Mouse (Mus musculus) lung, embryonic 14.5 days (tissue): ENCODE measurements around the gene Etnk2. TPM values are rescaled to one million over a fixed set of nuclear protein-coding genes. Genes with fewer than 3 reads are reported as not detected.

Experiments
- ATAC-seq: fragments of 200-750 bp; cut with Nextera tagmentation; 2 replicates; pipeline ENCODE4 v1.8.0; 2017; ENCODE audit warnings: mild to moderate bottlenecking, moderate TSS enrichment, moderate library complexity; ENCODE audit not compliant: insufficient read depth
- DNase-seq: peaks from one replicate; pipeline ENCODE4 v3.0.0-alpha.2; 2015
- H3K27ac ChIP-seq: fragments of 300-500 bp; sonication (generic); 2 replicates; pipeline ENCODE4 v1.5.1; 2014; ENCODE audit warnings: low read depth, mild to moderate bottlenecking, moderate library complexity
- H3K27me3 ChIP-seq: fragments of 300-500 bp; sonication (generic); 2 replicates; pipeline ENCODE4 v1.6.1; 2014; ENCODE audit warnings: low read length, control low read depth; ENCODE audit not compliant: insufficient read depth
- H3K36me3 ChIP-seq: fragments of 300-500 bp; sonication (generic); 2 replicates; pipeline ENCODE4 v1.6.1; 2014; ENCODE audit warnings: control low read depth; ENCODE audit not compliant: insufficient read depth
- H3K4me1 ChIP-seq: fragments of 300-500 bp; sonication (generic); 2 replicates; pipeline ENCODE4 v1.6.1; 2014; ENCODE audit warnings: antibody characterized with exemption, control low read depth; ENCODE audit not compliant: insufficient read depth
- H3K4me2 ChIP-seq: fragments of 300-500 bp; sonication (generic); 2 replicates; pipeline ENCODE4 v1.6.1; 2014; ENCODE audit warnings: mild to moderate bottlenecking
- H3K4me3 ChIP-seq: fragments of 300-500 bp; sonication (generic); 2 replicates; pipeline ENCODE4 v1.5.1; 2014; ENCODE audit warnings: low read depth, low read length
- H3K9ac ChIP-seq: fragments of 300-500 bp; sonication (generic); 2 replicates; pipeline ENCODE4 v1.6.1; 2014
- H3K9me3 ChIP-seq: fragments of 300-500 bp; sonication (generic); 2 replicates; pipeline ENCODE4 v1.6.1; 2016; ENCODE audit warnings: low read depth, low read length, control low read depth
- CTCF ChIP-seq: IDR thresholded peaks from 2 replicates; pipeline ENCODE4 v1.5.1; 2016; ENCODE audit warnings: antibody characterized with exemption, low read depth
- whole genome bisulfite sequencing: fragments of 180-500 bp; shearing (Covaris S2); extraction: QIAGEN DNeasy Blood & Tissue Kit; methylation state at CpG from one replicate; pipeline ENCODE4 v1.1.7; 2014; 5-methylcytosine and 5-hydroxymethylcytosine counted together
- polyA plus RNA-seq: library from polyadenylated mRNA; unstranded; fragments of >200 nt; fragmentation: Nextera tagmentation; extraction: Ambion mirVana; gene quantifications from 2 replicates; pipeline ENCODE4 v1.2.1, GENCODE M21; 2014

The Etnk2 gene
- polyA plus RNA-seq, 1 experiment from 2014 or later: 3.7 TPM

DNA sequence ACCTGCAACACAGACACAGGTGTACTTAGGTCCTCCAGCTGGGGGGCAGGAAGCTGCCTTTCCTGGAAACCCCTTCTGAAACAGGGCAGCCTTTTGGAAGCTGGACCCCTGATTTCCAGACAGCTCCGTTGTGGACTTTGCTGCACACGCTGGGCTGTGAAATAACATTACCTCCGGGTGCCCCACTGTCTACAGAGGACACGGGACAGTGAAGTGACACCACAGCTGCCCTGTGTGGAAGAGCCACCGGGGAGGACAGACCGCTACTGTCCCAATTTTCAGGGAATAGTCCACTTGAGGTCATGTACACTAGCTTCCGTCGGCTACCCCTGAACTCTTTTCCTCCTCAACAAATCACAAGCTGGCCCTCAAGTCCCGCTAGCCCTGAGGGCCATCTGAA lies 44.9 kb downstream of the Etnk2 start:
- Histone ChIP-seq H3K4me3 (no peak overlapping the region), H3K4me2 (no peak overlapping the region), H3K27me3 (no peaks in the 10 kb centered on the region), H3K27ac (no peak overlapping the region), H3K9me3 (no peaks in the 10 kb centered on the region), H3K36me3 (no peaks in the 10 kb centered on the region), H3K4me1 (0 out of 2 replicates have a peak, but pooled peaks cover 4% of the 10 kb centered on the region), H3K9ac (no peak overlapping the region)
- ATAC-seq (no peak), DNase-seq (no peak)
- WGBS: 45% methylated on average over 9 of the region's 9 CpGs
- TF ChIP-seq CTCF: no peak

DNA sequence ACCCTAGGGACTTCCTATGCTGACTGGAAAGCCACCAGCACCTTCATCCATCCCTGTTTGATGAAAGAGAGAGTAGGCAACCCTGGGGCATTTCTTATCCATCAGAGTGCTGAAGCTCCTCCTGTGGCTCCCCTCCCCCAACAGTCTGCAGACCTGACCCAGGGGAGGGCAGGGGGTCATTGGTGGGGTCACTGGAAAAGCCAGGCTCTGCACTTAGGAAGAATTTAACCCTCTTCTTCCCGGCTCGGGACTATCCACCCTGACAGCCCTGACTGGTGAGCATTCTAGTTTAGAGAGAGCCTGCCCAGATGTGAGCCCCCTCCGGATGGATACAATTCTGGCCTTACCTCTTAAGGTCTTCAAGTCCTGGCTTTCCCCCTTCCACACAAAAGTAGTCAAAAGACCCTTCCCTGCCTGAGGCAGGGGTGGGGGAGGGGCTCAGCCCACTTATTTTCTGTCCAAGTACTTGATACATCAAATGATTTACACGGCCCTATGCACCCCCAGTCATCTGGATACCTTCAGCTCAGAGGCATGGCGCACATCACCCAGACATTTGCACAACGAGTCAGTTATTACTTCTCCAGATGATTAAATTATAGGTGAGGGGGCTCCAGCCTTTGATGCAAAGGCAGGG lies 45.6 kb downstream of the Etnk2 start:
- DNase-seq (no peak), ATAC-seq (no peak)
- Histone ChIP-seq H3K27me3 (no peaks in the 10 kb centered on the region), H3K4me1 (0 out of 2 replicates have a peak, but pooled peaks cover 4% of the 10 kb centered on the region), H3K27ac (no peak overlapping the region), H3K9ac (no peak overlapping the region), H3K4me2 (no peak overlapping the region), H3K36me3 (no peaks in the 10 kb centered on the region), H3K4me3 (no peak overlapping the region), H3K9me3 (no peaks in the 10 kb centered on the region)
- no peak for TF ChIP-seq CTCF
- 27% methylated on average over 6 of the region's 6 CpGs for WGBS

DNA sequence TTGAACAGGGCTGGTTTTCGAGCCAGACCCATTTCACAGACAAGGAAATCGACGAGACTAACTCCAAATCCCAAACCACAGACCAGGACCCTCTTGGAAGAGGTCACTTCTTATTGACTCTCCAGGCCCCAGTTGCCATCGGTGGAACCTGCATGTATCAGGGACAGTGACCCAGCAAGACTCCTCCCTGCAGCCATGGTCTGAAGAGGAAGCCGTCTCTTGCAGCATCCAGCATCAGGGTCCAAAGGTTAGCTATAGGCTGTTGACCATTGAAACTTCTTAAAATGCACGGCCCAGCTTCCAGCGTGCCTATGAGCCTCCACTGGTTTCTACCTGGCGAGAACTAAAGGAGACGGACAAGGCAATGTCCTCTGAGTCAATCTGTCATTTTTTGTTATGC lies 46.4 kb downstream of the Etnk2 start:
- no peaks in the 10 kb centered on the region for H3K27me3 ChIP-seq
- H3K9me3 ChIP-seq: no peaks in the 10 kb centered on the region
- H3K4me1 ChIP-seq: 0 out of 2 replicates have a peak, but pooled peaks cover 4% of the 10 kb centered on the region
- ATAC-seq: no peak
- no peak overlapping the region for H3K27ac ChIP-seq
- no peak overlapping the region for H3K4me3 ChIP-seq
- DNase-seq: no peak
- no peak overlapping the region for H3K9ac ChIP-seq
- H3K4me2 ChIP-seq: no peak overlapping the region
- 71% methylated on average over 9 of the region's 9 CpGs for WGBS
- no peaks in the 10 kb centered on the region for H3K36me3 ChIP-seq
- TF ChIP-seq CTCF: no peak

GRCm38 (mm10) chr1:133411506-133412147 lies 48.3 kb downstream of the Etnk2 start:
- no peak for ATAC-seq
- Histone ChIP-seq H3K36me3 (no peaks in the 10 kb centered on the region), H3K4me3 (no peak overlapping the region), H3K9ac (no peak overlapping the region), H3K4me1 (0 out of 2 replicates have a peak, but pooled peaks cover 4% of the 10 kb centered on the region), H3K27ac (no peak overlapping the region), H3K27me3 (no peaks in the 10 kb centered on the region), H3K4me2 (no peak overlapping the region), H3K9me3 (no peaks in the 10 kb centered on the region)
- 74% methylated on average over 8 of the region's 8 CpGs for WGBS
- no peak for TF ChIP-seq CTCF
- no peak for DNase-seq

DNA sequence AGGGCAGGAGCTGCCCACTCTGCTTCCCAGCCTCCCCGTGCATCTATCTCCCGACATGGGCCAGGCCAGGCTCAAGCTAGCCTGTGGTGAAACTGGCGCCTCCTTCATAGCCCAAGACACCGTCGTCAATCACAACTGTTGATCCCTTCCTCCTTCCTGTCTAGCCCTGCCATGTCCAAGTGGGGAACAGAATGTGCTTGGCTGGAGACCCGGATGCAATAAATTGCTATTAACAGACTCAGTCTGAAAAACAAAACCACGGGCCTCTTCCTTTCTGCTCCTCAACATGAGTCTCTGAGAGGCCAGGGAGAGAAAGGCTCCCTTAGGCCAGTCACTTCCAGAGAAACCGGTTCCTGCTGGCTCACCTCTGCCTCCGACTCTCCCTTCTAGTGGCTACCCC lies 49.6 kb downstream of the Etnk2 start:
- Histone ChIP-seq H3K4me1 (0 out of 2 replicates have a peak, but pooled peaks cover 9% of the 10 kb centered on the region), H3K36me3 (no peaks in the 10 kb centered on the region), H3K4me3 (no peak overlapping the region), H3K27me3 (no peaks in the 10 kb centered on the region), H3K4me2 (no peak overlapping the region), H3K9ac (no peak overlapping the region), H3K9me3 (no peaks in the 10 kb centered on the region), H3K27ac (0 out of 2 replicates have a peak overlapping the region, but pooled peaks have one; percentile 9)
- peak; percentile 59 for DNase-seq
- no peak for TF ChIP-seq CTCF
- ATAC-seq: no peak
- 42% methylated on average over 9 of the region's 9 CpGs for WGBS

- DNase-seq: peak; percentile 10
- no peaks in the 10 kb centered on the region for H3K27me3 ChIP-seq
- no peak for ATAC-seq
- H3K36me3 ChIP-seq: no peaks in the 10 kb centered on the region
- no peak overlapping the region for H3K27ac ChIP-seq
- no peaks in the 10 kb centered on the region for H3K9me3 ChIP-seq
- 45% methylated on average over 7 of the region's 7 CpGs for WGBS
- no peak overlapping the region for H3K9ac ChIP-seq
- no peak overlapping the region for H3K4me3 ChIP-seq
- peaks cover 17% of the 10 kb centered on the region for H3K4me1 ChIP-seq
- H3K4me2 ChIP-seq: 0 out of 2 replicates have a peak overlapping the region, but pooled peaks have one; percentile 13
- TF ChIP-seq CTCF: no peak
Observed at GRCm38 (mm10) chr1:133415086-133415485, 51.7 kb downstream of the Etnk2 start.

DNA sequence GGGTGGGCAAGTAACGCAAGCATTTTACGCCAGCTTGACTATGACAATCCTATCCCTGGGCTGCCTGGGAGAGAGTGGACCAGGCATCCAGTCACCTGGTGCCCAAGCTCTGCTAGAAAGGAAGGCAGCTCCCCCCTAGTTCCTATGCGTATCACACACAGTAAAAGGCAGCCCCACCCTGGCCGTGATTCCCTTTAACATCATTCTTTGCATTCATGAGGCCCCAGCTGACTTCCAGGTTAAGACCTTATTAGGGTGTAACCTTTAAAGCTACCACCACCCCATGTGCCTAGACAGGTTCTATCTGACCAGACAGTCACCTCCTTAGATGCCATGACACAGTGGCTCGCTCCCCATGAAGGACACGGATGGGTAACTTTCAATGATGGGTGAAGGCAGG lies 52.1 kb downstream of the Etnk2 start:
- 61% methylated on average over 6 of the region's 6 CpGs for WGBS
- H3K4me1 ChIP-seq: peaks cover 17% of the 10 kb centered on the region
- no peak for DNase-seq
- no peaks in the 10 kb centered on the region for H3K9me3 ChIP-seq
- H3K4me3 ChIP-seq: no peak overlapping the region
- no peaks in the 10 kb centered on the region for H3K36me3 ChIP-seq
- H3K27me3 ChIP-seq: no peaks in the 10 kb centered on the region
- no peak overlapping the region for H3K9ac ChIP-seq
- ATAC-seq: no peak
- H3K4me2 ChIP-seq: 0 out of 2 replicates have a peak overlapping the region, but pooled peaks have one; percentile 13
- no peak for TF ChIP-seq CTCF
- H3K27ac ChIP-seq: no peak overlapping the region
